Mouse (Mus musculus): ENCODE measurements around the gene Spock1. TPM values are rescaled to one million over a fixed set of nuclear protein-coding genes. Genes with fewer than 3 reads are reported as not detected.

Spock1 gene
- polyA plus RNA-seq, 1 experiment from 2014 or later: 12.0 TPM

DNA sequence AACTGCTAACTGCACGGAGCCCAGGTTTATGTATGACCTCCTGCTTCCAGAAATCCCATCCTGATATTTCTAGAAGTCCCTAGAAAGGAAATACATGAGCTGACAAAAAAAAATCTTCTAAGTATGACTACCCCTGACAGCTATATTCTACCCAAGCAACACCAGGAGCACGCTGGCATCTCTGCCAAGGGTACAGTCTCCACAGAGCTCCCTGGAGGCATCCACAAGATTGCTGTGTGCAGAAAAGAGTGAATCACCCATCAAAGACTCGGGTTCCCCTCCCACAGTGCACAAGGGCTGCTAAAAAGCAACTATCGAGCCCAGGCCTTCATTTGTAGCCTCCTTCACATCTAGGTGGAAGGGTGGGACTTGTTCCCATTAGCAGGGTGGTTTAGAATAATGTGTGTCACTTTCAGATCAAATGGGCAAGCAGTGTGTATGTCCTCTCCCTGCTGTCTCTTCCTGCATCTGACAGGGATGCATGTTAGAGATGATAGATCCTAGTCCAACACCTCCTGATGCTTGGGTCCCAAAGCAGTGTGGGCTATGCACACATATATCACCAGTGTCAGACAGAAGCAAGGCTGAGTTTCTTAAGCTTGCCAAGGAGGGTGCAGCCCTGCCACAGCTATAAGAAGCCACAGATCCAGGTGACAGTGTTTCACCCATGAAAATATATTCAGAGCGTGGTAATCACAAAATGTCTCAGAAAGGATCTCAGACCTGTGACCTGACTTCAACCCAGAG, 70.3 kb downstream of the Spock1 start:
- H3K4me2 ChIP-seq: no peak overlapping the region
- peaks cover 6% of the 10 kb centered on the region for H3K9me3 ChIP-seq
- H3K9ac ChIP-seq: no peak overlapping the region
- no peak overlapping the region for H3K4me3 ChIP-seq
- no peaks in the 10 kb centered on the region for H3K27me3 ChIP-seq
- WGBS: 73% methylated on average over 5 of the region's 5 CpGs
- H3K4me1 ChIP-seq: no peaks in the 10 kb centered on the region
- no peaks in the 10 kb centered on the region for H3K36me3 ChIP-seq
- no peak for ATAC-seq (ENCODE audit: insufficient number of reproducible peaks, insufficient read depth, low FRiP score, low TSS enrichment, low read depth)
- no peak overlapping the region for H3K27ac ChIP-seq

DNA sequence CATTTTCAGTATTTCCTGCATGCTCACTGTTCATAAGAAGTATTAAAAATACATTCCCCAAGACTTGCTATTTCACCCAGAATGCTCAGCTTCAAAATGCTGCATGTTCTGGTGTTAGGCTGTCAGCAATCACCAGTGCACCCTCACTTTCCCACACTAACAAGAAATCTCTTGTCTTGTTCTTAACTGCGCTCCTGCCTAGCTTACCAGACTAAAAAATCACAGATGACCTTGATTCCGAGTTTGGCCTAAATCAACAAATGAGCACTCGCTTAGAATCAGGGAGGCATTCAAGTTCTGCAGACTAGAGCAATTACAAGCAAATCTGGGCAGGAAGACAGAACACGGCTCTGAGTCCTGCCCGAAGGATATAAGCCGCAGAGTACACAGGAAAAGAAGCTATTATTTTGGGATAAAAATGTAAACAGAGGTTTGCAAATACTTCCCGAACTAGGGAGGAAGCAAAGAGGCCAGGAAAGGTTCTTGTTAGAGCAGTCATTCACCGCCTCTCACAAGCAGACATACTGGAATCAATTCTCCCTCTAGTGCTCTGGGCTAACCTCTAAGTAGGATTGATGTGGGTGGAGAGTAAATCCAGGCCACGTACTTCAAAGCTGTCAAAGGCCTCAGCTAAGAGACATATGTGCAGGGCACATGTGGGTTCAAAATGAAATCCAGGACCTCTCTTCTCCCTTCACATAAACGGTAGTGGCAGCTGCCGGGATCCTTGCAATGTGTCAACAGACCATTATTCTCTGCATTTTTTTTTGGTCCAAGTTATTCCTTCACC, 76.6 kb downstream of the Spock1 start:
- peak overlapping the region; percentile 3; the same call in 1 of the 2 replicates for H3K4me2 ChIP-seq
- peak overlapping the region; percentile 72; the same call in 1 of the 2 replicates for H3K27ac ChIP-seq
- no peak for ATAC-seq (ENCODE audit: insufficient number of reproducible peaks, insufficient read depth, low FRiP score, low TSS enrichment, low read depth)

DNA sequence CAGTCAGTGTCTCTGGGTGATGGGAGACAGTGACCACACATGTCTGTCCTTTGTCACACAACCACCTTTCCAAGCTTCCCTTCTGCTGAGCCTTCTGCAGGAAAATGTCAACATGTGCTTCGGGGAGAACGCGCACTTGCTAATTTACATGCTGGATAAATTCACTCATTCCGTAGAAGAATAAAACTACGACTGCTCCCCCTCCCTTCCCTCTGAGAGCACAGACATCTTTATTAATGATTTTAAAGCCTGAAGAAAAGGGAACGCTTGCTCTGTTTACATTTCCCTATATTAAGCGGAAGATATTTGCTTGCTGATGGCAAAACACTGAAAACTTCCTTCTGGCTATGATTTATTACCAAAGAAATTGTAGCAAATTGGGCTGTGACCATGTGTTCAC, 77.2 kb downstream of the Spock1 start:
- H3K4me3 ChIP-seq: no peak overlapping the region
- H3K4me1 ChIP-seq: peaks cover 25% of the 10 kb centered on the region
- H3K27me3 ChIP-seq: no peaks in the 10 kb centered on the region
- no peak for ATAC-seq (ENCODE audit: insufficient number of reproducible peaks, insufficient read depth, low FRiP score, low TSS enrichment, low read depth)
- H3K4me2 ChIP-seq: 0 out of 2 replicates have a peak overlapping the region, but pooled peaks have one; percentile 3
- WGBS: 41% methylated on average over 7 of the region's 7 CpGs
- H3K36me3 ChIP-seq: no peaks in the 10 kb centered on the region
- H3K27ac ChIP-seq: no peak overlapping the region
- H3K9me3 ChIP-seq: peaks cover 6% of the 10 kb centered on the region
- H3K9ac ChIP-seq: no peak overlapping the region

More for the DNA sequence above, 76.6 kb downstream of the Spock1 start:
- no peaks in the 10 kb centered on the region for H3K36me3 ChIP-seq
- no peak overlapping the region for H3K4me3 ChIP-seq
- H3K9ac ChIP-seq: no peak overlapping the region
- WGBS: 16% methylated on average over 11 of the region's 11 CpGs
- H3K9me3 ChIP-seq: peaks cover 6% of the 10 kb centered on the region
- H3K4me1 ChIP-seq: peaks cover 25% of the 10 kb centered on the region
- H3K27me3 ChIP-seq: no peaks in the 10 kb centered on the region

DNA sequence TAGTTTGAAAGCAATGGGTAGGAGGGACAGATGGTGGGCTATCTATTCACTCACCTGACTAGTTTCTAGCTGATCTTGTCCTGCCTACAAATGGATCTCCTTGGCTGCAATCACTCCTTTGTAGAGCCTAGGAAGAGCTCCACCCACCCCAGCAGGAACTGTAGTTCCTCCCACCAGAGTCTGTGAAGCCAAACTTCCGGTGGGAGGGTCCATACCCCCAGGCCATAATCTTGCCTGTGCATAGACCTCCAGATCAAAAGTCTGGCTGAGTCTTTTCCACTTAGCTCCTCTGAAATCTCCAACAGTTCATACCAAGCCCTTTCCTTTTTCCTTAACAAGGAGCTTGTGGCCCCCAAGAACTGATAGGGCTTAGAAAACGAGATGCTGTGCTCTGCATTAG, 78.0 kb downstream of the Spock1 start:
- no peak overlapping the region for H3K4me3 ChIP-seq
- H3K9ac ChIP-seq: no peak overlapping the region
- WGBS: 17% methylated on average over 2 of the region's 2 CpGs
- H3K4me2 ChIP-seq: no peak overlapping the region
- ATAC-seq (ENCODE audit: insufficient number of reproducible peaks, insufficient read depth, low FRiP score, low TSS enrichment, low read depth): no peak
- H3K36me3 ChIP-seq: no peaks in the 10 kb centered on the region
- no peaks in the 10 kb centered on the region for H3K27me3 ChIP-seq
- peaks cover 25% of the 10 kb centered on the region for H3K4me1 ChIP-seq
- peaks cover 6% of the 10 kb centered on the region for H3K9me3 ChIP-seq
- no peak overlapping the region for H3K27ac ChIP-seq

DNA sequence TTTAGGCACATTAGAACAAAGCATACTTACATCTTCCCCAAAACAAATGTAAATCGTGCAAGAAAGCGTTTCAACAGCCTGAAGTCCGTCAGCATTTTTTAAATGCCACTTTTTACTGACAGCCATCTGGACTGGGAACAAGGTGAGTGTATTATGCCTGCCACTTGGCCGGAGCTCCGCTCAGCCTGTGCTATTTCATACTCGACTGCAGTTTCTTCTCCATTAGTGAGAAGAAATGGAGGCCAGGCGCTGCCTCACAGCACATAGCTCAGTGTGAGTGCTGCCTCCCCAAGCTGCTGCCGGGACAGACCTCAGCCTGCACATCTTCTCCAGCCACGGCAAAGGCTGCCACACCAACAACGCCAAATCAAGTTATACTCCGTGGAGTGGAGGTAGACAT, 91.9 kb downstream of the Spock1 start:
- 82% methylated on average over 11 of the region's 11 CpGs for WGBS
- Histone ChIP-seq H3K4me3 (no peak overlapping the region), H3K27ac (no peak overlapping the region), H3K9ac (no peak overlapping the region), H3K9me3 (peaks cover 12% of the 10 kb centered on the region), H3K27me3 (no peaks in the 10 kb centered on the region), H3K4me1 (no peaks in the 10 kb centered on the region), H3K4me2 (no peak overlapping the region), H3K36me3 (no peaks in the 10 kb centered on the region)
- ATAC-seq (ENCODE audit: insufficient number of reproducible peaks, insufficient read depth, low FRiP score, low TSS enrichment, low read depth): no peak

DNA sequence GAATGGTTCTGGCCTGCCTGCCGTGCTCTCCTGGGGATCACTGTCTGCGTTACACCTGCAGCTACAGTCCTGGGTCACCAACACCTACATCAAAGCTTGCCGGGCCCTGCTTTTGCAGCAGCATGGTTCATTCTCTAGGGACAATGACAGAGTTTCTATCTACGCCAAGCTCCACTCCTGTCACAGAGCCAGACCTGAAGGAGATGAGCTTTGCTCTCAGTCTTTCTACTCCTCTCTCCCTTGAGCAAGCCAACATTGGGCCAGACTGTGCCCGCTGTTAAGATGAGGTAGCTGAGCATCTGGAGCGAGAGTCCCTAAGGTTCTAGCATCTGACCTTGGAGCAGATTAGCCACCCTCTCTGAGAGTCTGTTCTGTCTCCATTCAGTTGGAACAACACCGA, 95.5 kb downstream of the Spock1 start:
- Histone ChIP-seq H3K9ac (no peak overlapping the region), H3K27ac (no peak overlapping the region), H3K4me3 (no peak overlapping the region), H3K4me1 (peaks cover 4% of the 10 kb centered on the region; the same call in 1 of the 2 replicates), H3K27me3 (no peaks in the 10 kb centered on the region), H3K9me3 (peaks cover 7% of the 10 kb centered on the region; the same call in 1 of the 2 replicates), H3K36me3 (no peaks in the 10 kb centered on the region), H3K4me2 (no peak overlapping the region)
- ATAC-seq (ENCODE audit: insufficient number of reproducible peaks, insufficient read depth, low FRiP score, low TSS enrichment, low read depth): no peak
- 92% methylated on average over 7 of the region's 7 CpGs for WGBS

DNA sequence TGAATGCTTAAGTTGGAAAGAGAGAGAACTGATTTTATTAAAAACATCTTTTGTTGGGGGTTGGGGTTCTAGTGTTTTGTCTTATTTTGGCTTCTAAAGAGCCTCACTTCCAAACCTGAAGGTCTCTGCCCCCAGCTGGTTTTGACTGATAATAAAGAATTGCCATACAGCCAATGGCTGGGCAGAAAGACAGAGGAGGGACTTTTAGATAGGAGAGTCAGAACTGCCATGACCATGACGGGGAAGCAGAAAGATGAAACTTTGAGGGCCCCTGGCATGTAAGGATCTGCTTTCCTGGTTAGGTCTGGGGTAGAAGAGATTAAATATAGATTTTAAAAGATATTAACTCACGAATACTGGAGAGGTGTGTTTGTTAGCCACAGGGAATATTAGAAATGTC, 96.9 kb downstream of the Spock1 start:
- H3K27me3 ChIP-seq: no peaks in the 10 kb centered on the region
- H3K27ac ChIP-seq: no peak overlapping the region
- WGBS: 54% methylated on average over 2 of the region's 2 CpGs
- no peak for ATAC-seq (ENCODE audit: insufficient number of reproducible peaks, insufficient read depth, low FRiP score, low TSS enrichment, low read depth)
- no peak overlapping the region for H3K4me3 ChIP-seq
- H3K4me2 ChIP-seq: no peak overlapping the region
- no peaks in the 10 kb centered on the region for H3K9me3 ChIP-seq
- no peaks in the 10 kb centered on the region for H3K36me3 ChIP-seq
- no peak overlapping the region for H3K9ac ChIP-seq
- peaks cover 8% of the 10 kb centered on the region; the same call in 1 of the 2 replicates for H3K4me1 ChIP-seq

DNA sequence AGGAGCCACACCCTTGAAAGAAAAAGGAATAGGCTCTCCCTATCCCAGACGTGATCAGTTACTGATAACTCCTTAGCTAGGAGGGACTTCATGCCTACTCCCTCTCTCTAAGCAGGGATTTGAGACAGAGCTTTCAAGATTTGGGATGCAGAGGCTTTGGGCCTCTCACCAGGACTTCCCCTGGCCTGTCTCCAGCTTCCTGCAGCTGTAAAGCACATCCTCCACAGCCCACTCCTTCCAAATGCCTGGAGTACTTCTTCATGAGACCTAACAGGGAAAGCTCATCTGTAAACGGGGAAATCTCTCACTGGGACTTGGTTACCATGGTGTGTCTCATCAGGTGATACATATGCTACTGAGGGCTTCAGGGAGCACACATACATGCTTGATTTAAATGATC, 97.3 kb downstream of the Spock1 start:
- no peak for ATAC-seq (ENCODE audit: insufficient number of reproducible peaks, insufficient read depth, low FRiP score, low TSS enrichment, low read depth)
- H3K4me1 ChIP-seq: peaks cover 13% of the 10 kb centered on the region; the same call in 1 of the 2 replicates
- H3K4me2 ChIP-seq: no peak overlapping the region
- H3K27ac ChIP-seq: no peak overlapping the region
- H3K9me3 ChIP-seq: no peaks in the 10 kb centered on the region
- 51% methylated on average over 2 of the region's 2 CpGs for WGBS
- no peak overlapping the region for H3K9ac ChIP-seq
- no peaks in the 10 kb centered on the region for H3K27me3 ChIP-seq
- H3K36me3 ChIP-seq: no peaks in the 10 kb centered on the region
- H3K4me3 ChIP-seq: no peak overlapping the region

DNA sequence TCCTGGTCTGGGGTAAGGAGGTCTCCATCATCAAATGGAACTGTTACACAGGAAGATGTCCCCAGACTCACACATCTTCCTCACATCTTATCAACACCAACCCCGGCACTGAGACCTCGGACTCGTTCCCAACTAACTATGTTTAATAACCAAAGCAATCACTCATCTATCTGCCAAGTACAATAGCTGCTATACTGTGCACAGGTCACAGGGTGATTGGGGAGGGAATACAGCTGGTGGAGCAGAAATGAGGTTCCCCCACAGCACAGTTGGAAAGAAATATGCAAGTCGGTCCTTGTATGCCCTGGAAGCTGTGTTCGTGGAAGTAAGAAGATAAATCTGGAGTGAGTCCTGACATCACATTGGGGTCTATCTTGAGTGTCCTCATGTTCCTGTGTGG, 98.0 kb downstream of the Spock1 start:
- no peaks in the 10 kb centered on the region for H3K27me3 ChIP-seq
- H3K4me2 ChIP-seq: no peak overlapping the region
- no peak overlapping the region for H3K4me3 ChIP-seq
- peaks cover 13% of the 10 kb centered on the region; the same call in 1 of the 2 replicates for H3K4me1 ChIP-seq
- H3K9ac ChIP-seq: no peak overlapping the region
- no peaks in the 10 kb centered on the region for H3K36me3 ChIP-seq
- H3K9me3 ChIP-seq: no peaks in the 10 kb centered on the region
- H3K27ac ChIP-seq: no peak overlapping the region
- 83% methylated on average over 5 of the region's 5 CpGs for WGBS
- no peak for ATAC-seq (ENCODE audit: insufficient number of reproducible peaks, insufficient read depth, low FRiP score, low TSS enrichment, low read depth)

DNA sequence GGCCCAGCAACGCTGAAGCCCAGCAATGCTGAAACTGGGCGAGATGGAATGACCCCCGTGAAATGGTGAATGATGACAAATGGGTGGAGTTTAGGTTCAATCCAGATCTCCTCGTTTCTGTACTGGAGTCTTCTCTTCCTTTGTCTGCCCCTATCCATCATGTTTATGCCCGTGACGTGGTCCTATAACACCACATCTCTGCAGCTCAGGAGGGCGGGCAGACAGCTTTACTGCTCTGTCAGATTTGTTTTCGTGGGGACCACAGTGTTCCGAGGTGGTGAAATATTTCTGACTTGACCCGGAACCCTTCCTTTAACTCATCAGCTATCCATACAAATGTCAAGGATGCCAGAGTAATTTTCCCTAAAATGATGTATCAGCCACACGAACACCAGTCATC, 98.5 kb downstream of the Spock1 start:
- ATAC-seq (ENCODE audit: insufficient number of reproducible peaks, insufficient read depth, low FRiP score, low TSS enrichment, low read depth): no peak
- 69% methylated on average over 11 of the region's 11 CpGs for WGBS
- no peak overlapping the region for H3K4me3 ChIP-seq
- peaks cover 13% of the 10 kb centered on the region; the same call in 1 of the 2 replicates for H3K4me1 ChIP-seq
- no peaks in the 10 kb centered on the region for H3K27me3 ChIP-seq
- no peaks in the 10 kb centered on the region for H3K9me3 ChIP-seq
- H3K9ac ChIP-seq: no peak overlapping the region
- H3K36me3 ChIP-seq: no peaks in the 10 kb centered on the region
- no peak overlapping the region for H3K4me2 ChIP-seq
- no peak overlapping the region for H3K27ac ChIP-seq

DNA sequence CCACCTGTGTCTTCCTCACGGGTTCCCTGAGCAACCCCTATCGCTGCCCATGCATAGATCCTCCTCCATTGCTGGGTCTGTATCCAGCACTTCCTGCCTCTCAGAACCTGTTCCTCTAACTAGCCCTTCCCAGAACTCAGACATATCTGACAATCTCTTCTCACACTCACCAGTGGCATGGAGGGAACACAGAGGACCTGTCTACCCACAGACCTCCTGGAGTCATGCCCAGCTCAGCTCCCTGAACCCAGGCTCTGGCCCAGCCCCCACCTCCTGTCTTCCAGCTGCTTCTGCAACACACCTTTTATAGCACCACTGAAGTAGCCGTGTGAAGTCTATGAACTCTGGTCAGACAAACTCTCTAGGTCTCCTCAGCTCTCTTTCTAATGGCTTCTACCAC, 101.3 kb downstream of the Spock1 start:
- H3K4me2 ChIP-seq: no peak overlapping the region
- H3K36me3 ChIP-seq: no peaks in the 10 kb centered on the region
- no peak overlapping the region for H3K4me3 ChIP-seq
- H3K27ac ChIP-seq: no peak overlapping the region
- no peak overlapping the region for H3K9ac ChIP-seq
- WGBS: 80% methylated on average over 3 of the region's 3 CpGs
- no peak for ATAC-seq (ENCODE audit: insufficient number of reproducible peaks, insufficient read depth, low FRiP score, low TSS enrichment, low read depth)
- no peaks in the 10 kb centered on the region for H3K9me3 ChIP-seq
- H3K27me3 ChIP-seq: no peaks in the 10 kb centered on the region
- H3K4me1 ChIP-seq: peaks cover 13% of the 10 kb centered on the region; the same call in 1 of the 2 replicates

DNA sequence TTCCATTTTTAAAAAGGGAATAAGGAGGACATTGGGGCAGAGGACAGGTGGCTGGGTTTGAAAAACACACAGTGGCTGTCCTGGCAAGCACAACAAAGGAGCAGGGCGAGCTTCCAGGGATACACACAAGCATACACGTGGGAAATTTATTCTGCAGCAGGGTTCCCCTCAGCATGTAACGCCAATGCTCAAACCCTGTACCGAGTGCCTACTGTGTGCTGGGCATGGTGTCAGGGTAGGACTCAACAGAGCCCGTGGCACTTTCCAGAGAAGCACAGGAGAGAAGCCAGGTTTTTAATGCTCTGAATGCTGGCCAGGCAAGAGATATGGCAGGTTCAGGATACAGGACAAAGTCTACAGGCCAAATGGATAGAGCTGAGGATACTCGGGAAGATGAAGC, 101.8 kb downstream of the Spock1 start:
- no peaks in the 10 kb centered on the region for H3K9me3 ChIP-seq
- 79% methylated on average over 6 of the region's 6 CpGs for WGBS
- no peak overlapping the region for H3K4me2 ChIP-seq
- ATAC-seq (ENCODE audit: insufficient number of reproducible peaks, insufficient read depth, low FRiP score, low TSS enrichment, low read depth): no peak
- H3K4me3 ChIP-seq: no peak overlapping the region
- peaks cover 13% of the 10 kb centered on the region; the same call in 1 of the 2 replicates for H3K4me1 ChIP-seq
- H3K9ac ChIP-seq: no peak overlapping the region
- H3K27ac ChIP-seq: no peak overlapping the region
- no peaks in the 10 kb centered on the region for H3K27me3 ChIP-seq
- no peaks in the 10 kb centered on the region for H3K36me3 ChIP-seq

All from embryonic facial prominence, embryonic 13.5 days (tissue).